Mouse (Mus musculus): Measurements from ENCODE around the gene Plekhg4.

DNA sequence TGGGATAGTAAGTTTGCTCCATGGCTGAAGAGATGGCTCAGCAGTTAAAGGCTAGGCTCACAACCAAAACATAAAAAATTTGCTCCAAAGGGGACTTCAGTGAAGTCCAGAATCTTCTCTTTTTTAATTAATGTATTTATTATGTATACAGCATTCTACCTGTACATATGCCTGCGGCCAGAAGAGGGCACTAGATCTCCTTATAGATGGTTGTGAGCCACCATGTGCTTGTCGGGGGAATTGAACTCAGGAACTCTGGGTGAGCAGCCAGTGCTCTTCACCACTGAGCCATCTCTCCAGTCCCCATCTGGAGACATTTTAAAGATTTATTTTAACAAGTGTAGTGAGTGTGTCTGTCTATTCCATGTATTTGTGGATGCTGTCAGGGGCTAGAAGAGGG lies 6.0 kb upstream of the Plekhg4 start:
- peak; percentile 65 for TF ChIP-seq CTCF (IDR thresholded peaks at IDR 0.05; ENCODE audit: low read depth)
- no peak for TF ChIP-seq EP300 (optimal IDR thresholded peaks at IDR 0.05)

Measured in stomach, postnatal 0 days (tissue).